In the genomic region with DNA sequence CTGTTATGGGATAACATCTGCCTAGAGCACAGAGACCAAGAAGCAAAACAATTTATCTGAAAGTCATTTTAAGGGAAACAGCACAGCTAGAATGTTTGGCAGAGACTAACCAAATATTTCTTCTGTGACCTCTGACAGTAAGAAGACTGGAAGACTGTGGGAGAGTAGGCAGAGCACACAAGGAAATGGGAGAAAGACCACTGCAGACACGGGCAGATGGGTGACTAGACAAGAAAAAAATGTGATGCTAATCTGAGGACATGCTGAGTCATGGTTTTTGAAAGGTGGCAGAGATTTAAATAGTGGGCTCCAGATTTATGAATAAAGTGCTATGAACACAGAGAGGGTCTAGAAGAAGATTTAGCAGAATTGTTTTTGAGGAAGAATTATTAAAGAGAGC, we compare ENCODE assay signal across 16 mouse cellular contexts.
A peak's percentile ranks its signal among the peaks of the same experiment; 100 is the strongest.
DNase-seq lines count a peak whose midpoint lies in the region; ATAC-seq and TF ChIP-seq lines count a peak whose summit lies in the region.
"Had no signal": no experiment of that assay in that cellular context is flagged by ENCODE, and none has a peak within 500 bp of the region (broad histone marks: within the 10 kb centered on the region; RNA-seq: fewer than 3 reads in every experiment).

No protein-coding gene starts in this region.

- DNase-seq in kidney, adult 9 months, result peak; percentile 21
- DNase-seq in kidney, adult 11 months, result no peak
- DNase-seq in testis, postnatal 14 days (ENCODE audit: low spot score), result no peak
- DNase-seq in Patski (ENCODE audit: low read depth, low spot score), result no peak
- no peak for DNase-seq in B cell, adult 2 months
- no peak for DNase-seq in urinary bladder, postnatal 14 days (ENCODE audit: low spot score)
- DNase-seq: adrenal gland, adult 2 months; cerebellum, postnatal 14 days; liver; lung, adult 2 months; thymus, postnatal 36 days had no signal

- no peaks in the 10 kb centered on the region; the same call in 1 of the 2 replicates for H3K4me1 ChIP-seq in testis, adult 2 months (ENCODE audit: control insufficient read depth, insufficient read depth, low read length)
- H3K4me1 ChIP-seq: forebrain, embryonic 15.5 days had no signal

- no peak for TF ChIP-seq POLR2A in testis, adult 2 months (IDR thresholded peaks at IDR 0.05; ENCODE audit: control insufficient read depth, low read depth, low read length)

- no peak for TF ChIP-seq CTCF in testis, adult 2 months (IDR thresholded peaks at IDR 0.05; ENCODE audit: control insufficient read depth, insufficient read depth, insufficient replicate concordance, low read depth, low read length)
- TF ChIP-seq CTCF in Patski (IDR thresholded peaks at IDR 0.05), result no peak

- peak overlapping the region; percentile 39 for H3K27ac ChIP-seq in testis, adult 2 months (ENCODE audit: control insufficient read depth, insufficient read depth, low read depth, low read length)
- H3K27ac ChIP-seq: forebrain, embryonic 15.5 days had no signal

- CTCF ChIA-PET in Patski (lab: Charles Lee), result interaction anchor here (1.0 to 2.8 kb wide), 3 partner anchors 9 to 34 kb away, joined by 3 to 7 read pairs (median 4); no protein-coding TSS in a partner anchor

- ATAC-seq in Patski, result peak; percentile 48
- ATAC-seq: forebrain, embryonic 15.5 days; inflammation-experienced regulatory T-cells, adult 6 months; midbrain, embryonic 16.5 days had no signal

- POLR2A ChIA-PET in Patski (lab: Charles Lee), result interaction anchor here (0.9 to 1.3 kb wide), 4 partner anchors 24 to 99 kb away, joined by 3 read pairs; no protein-coding TSS in a partner anchor

- no peak overlapping the region for H3K4me3 ChIP-seq in testis, adult 2 months (ENCODE audit: control insufficient read depth, low read depth, low read length)
- H3K4me3 ChIP-seq: erythroblast, embryonic 14.5 days; forebrain, embryonic 15.5 days had no signal

- H3K27me3 ChIP-seq in testis, adult 2 months (ENCODE audit: control insufficient read depth, insufficient read depth, low read length), result no peaks in the 10 kb centered on the region
- no peaks in the 10 kb centered on the region for H3K27me3 ChIP-seq in Patski
- H3K27me3 ChIP-seq: forebrain, embryonic 15.5 days had no signal

- no peaks in the 10 kb centered on the region for H3K36me3 ChIP-seq in testis, adult 2 months (ENCODE audit: control insufficient read depth, insufficient read depth, low read length)
- H3K36me3 ChIP-seq: forebrain, embryonic 15.5 days had no signal

- in situ Hi-C loops in Patski (cut with MboI; ENCODE audit: low pct_unique_long_range_greater_than_20kb), result no loop called here
